Mouse (Mus musculus): Measurements from ENCODE around the gene Nrxn3.

GRCm38 (mm10) chr12:89813718-89814117 lies 1091.0 kb downstream of the Nrxn3 start:
- TF ChIP-seq CTCF (IDR thresholded peaks at IDR 0.05; ENCODE audit: control insufficient read depth, insufficient read depth, insufficient replicate concordance, low read depth, low read length) = no peak
- TF ChIP-seq POLR2A (IDR thresholded peaks at IDR 0.05; ENCODE audit: control insufficient read depth, low read depth, low read length) = no peak
